Mouse (Mus musculus) adrenal gland, postnatal 36 days (tissue): ENCODE measurements at regions not wholly inside any gene's neighbourhood (a gene's known extent, or its start where the extent isn't known, plus 50 kb on each side); places are given as distances from the start of the nearest gene placed in this dataset.
A peak's percentile ranks its signal among the peaks of the same experiment; 100 is the strongest.

ENCODE experiments used
- DNase-seq, 2 experiments: peaks; one replicate each; pipeline ENCODE4 v3.0.0; 2021; ENCODE audit warnings: mixed read lengths in 1 of 2

- no peak for DNase-seq
These were observed 115.8 kb upstream of the Tab2 start for GRCm38 (mm10) chr10:8071858-8072257.

DNA sequence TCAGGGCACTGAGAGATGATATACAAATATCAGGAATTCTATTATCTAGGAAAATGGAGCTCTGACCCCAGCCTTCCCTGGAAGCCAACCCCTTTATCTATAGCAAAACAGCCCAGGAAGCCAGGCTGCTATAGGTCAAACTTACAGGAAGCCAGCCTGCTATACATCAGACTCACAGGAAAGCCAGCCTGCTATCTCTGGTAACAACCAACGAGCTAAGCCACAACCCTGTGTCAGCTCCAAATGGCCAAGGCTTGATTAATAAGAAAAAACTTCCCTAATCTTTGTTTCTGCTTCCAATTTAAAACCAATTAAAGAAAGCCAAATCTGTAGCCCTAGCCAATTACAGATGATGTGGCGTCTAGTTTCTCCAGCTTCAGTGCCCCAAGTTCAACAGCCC is 114.4 kb upstream of the Tab2 start:
- no peak for DNase-seq

DNA sequence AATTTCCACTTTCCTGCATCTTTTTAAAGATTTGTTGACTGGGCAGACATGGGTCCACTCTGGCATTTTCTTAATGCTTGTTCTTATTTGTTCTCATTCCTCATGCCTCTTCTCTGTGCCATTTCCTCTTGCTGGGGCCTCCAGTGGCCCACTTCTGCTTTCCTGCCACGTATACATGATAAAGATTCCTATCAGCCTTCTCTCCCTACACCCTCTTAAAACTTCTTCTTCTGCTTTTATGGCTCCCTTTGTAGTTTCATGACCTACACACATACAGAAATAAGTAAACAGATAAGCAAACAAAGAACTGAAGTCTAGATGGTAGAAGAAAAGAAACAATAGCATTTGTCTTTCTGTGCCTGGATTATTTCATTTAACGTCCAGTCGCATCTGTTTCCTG is 110.9 kb upstream of the Tab2 start:
- DNase-seq = no peak

GRCm38 (mm10) chr10:8065746-8066145 is 109.7 kb upstream of the Tab2 start:
- DNase-seq = no peak

DNA sequence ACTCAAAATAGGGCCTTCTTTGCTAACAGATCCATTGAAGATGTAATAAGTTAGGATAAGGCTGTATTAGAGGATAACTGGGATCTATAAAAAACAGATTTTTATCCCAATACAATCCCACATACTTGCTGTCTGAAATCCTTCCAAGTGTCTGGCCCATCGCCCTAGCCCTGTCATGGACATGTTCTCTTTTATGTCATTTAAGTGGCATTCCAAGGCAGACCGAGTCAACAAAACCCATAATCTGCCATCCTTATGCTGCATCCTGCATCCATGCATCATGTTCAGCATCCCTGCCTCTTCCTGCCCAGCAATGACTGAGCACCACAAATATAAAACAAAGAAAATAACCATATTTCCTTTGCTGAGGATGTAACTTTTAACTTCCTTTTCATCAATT is 108.3 kb upstream of the Tab2 start:
- no peak for DNase-seq

DNA sequence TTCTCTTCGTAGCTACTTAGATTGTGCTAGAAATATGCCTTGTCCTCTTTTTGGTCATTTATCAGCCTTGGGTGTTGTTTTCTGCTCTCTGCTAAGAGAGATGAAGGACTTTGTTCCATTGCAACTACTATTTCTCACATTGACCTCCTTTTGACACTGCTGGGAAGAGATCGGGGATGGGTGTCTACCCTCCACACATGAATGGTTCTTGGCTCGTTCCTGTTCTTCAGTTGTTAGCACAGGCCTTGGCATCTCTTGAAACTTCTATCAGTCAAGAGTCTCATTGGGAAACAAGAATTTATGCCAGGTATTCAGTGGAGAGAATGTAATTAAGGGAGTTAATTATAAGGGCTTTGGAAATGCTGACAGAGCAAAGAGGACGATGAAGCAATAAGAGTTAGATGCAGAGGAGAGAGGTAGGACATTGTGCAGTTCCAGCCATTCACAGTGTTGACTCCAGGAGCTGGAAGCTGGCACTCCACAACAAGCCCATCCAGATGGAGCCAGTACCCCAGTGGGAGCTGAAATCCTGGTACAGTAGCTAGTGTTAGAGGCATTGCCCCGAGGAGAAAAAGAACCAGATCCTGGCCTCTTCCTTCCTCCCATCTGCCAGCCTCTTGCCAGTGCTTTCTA is 107.5 kb upstream of the Tab2 start:
- DNase-seq = no peak

DNA sequence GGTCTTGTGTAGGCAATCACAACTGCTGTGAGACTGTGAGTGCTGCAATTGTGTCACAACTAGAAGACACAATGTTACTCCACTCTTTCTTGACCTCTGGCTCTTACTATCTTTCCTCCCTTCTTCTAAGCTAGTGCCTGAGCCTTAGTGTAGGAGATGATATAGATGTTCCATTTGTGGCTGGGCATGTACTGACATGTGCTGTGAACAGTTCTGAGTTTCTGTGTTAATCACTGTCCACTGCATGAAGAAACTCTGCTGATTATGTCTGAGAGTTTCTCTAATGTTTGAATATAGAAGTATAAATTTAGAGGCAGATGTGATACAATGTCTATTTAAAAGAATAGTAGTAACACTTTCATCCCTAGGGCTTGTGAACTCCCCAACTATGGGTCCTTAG is 105.0 kb upstream of the Tab2 start:
- DNase-seq = no peak

- no peak for DNase-seq
These were observed 103.7 kb upstream of the Tab2 start for GRCm38 (mm10) chr10:8059769-8060168.

DNA sequence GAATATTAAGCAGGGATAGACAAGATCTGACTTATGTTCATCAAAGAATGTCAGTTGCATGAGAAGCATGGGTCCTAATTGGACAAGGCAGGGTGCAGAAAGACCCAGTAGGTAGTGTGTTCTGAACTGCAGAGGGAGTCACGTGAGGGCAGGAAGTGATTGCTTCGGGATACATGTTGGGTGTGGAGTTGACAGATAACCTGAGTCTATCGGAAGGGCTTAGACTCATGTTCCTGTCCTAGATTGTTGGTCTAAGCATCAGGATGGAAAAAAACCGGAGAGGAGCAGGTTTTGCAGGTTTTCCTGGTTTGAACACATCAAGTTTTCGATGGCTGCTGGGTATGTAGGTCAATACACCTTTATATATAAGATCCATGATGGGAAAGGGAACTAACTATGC is 101.8 kb upstream of the Tab2 start:
- no peak for DNase-seq

DNA sequence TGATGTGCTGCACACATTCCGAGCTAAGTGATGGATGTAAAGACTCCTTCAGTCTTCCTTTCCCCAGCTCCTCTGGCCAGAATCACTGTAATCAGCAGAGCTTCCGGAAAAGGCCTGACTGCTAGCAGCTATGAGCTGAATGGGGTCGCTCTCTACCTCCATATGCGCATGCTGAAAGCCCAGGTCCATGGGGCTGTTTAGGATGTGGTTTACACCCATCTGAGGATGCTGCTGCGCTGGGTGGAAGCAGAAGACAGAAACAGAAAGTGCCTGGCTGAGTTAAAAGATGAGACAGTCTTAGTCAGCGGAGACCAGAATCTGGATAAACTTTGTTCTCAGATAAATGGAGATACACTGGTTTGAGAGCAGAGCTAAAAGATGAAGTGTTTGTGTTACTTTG is 99.3 kb upstream of the Tab2 start:
- no peak for DNase-seq

GRCm38 (mm10) chr10:8043416-8044163 is 87.6 kb upstream of the Tab2 start:
- DNase-seq = no peak

GRCm38 (mm10) chr10:8042306-8042705 is 86.3 kb upstream of the Tab2 start:
- DNase-seq = no peak

- no peak for DNase-seq
These were observed 85.8 kb upstream of the Tab2 start for GRCm38 (mm10) chr10:8041790-8042189.

DNA sequence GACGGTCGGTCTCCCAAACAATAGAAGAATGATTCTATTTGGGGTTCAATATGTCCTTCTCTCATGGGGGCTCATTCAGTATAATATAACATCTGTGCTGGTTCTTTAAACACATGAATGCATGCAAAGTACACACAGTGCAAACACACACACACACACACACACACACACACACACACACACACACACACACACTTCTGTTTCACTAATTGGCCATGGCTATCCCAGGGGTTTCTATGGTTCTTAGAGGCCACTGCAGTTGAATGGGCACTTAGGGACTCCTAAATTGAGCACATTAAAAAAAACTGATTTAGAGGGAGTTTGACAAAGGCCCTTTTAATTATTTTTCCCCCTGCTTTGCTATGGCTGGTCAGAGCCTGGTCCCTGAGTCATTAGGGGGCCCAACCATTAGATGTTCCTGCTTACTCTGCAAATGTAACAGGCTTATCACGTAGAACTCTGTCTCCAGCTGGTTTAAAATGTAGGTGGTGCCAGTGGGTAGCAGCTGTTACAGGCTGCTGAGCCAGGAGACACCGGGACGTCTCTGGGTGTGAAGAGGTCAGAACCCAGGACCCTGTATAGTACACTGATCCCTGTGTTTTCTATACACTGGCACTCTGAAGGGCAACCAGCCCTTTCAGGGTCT is 82.1 kb upstream of the Tab2 start:
- DNase-seq = no peak

DNA sequence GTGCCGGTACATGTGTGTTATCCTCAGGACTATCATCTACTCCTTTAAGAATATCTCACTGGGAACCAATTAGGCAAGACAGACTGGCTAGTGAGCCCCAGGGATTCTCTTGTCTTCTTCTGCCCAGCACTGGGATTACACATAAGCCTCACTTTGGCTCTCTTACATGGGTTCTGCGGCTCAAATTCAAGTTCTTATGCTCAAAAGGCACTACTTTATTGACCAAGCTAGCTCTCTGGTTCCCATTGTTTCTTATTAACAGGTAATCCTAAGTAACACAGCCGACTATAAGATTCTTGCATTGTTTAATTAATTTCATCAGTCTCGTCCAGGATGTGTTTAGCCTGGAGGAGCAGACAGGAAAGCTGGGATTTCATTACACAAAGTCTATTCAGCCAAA is 80.3 kb upstream of the Tab2 start:
- DNase-seq = no peak

DNA sequence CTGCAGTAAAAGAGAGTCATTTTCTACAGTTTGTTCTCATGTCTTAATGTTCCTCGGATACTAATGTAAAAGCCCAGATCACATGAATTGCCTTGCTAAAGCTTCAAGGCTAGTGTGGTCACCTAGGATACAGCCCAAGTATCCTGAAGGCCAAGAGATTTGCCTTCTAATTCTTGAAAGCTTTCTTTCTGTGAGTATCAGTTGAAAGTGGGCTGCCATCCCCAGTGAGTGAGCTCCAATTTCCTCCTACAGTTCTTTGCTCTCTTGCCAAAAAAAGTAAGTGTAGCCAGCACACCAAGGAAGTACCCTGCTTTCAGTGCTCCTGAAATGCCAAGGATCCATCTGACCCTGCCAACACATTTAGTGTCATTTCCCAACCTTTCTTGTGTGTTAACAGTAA is 79.3 kb upstream of the Tab2 start:
- peak in 1 of 2 experiments; percentile 2 for DNase-seq

GRCm38 (mm10) chr10:8032203-8032602 is 76.2 kb upstream of the Tab2 start:
- DNase-seq = no peak

DNA sequence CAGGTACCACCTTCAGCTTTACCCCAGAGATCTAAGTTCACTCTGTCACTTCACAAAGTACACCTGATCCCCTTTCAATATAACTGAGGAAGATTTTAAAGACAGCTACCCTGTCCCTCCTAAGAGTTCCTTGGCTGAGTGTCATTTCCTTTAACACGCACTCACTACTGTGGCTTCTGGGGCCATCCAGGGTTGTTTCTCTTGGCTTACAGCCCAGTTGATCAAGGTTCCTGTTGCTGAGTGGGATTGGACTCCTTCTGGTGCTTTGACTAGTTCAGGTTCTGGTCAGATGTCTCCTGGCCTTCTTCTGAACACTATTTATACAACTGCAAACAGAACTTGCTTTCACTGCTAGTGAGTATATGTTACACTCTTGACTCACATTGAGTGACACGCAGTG is 72.8 kb upstream of the Tab2 start:
- DNase-seq = peak; percentile 40 to 47

DNA sequence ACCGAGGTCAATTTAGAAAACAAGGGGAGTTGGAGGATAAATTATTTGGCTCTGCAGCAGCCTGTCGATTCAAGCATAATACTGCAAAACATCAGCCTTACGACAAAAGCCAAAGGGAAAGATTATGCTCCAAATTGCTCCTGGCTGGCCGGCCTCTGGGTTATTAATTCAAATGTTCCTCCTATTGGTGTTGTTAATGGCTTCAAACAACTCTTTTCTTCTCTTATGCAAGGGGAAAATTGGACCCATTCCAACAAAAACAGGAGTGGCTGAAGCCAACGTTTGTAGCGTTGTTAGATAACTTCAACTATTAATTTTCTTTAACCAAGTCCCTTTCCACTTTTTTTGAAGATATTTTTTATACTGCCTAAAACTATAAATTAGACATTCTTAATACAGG is 71.0 kb upstream of the Tab2 start:
- peak; percentile 2 to 16 for DNase-seq

DNA sequence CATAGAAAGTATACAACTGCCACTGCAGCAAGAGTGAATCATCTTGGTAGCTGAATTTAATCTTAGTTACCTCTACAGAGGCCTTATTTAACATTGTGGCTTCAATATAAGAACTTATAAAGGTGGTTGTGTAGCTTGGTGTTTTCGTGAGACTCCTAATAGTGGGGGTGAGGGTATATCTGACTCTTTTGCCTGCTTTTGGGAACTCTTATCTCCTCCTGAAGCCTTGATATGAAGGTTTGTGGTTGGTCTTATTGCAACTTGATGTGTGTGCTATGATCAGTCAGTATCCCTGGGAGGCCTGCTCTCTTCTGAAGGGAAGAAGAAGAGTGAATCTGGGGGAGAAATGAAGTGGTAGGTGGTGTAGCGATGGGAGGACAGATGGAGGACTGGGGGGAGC is 67.7 kb upstream of the Tab2 start:
- DNase-seq = no peak

DNA sequence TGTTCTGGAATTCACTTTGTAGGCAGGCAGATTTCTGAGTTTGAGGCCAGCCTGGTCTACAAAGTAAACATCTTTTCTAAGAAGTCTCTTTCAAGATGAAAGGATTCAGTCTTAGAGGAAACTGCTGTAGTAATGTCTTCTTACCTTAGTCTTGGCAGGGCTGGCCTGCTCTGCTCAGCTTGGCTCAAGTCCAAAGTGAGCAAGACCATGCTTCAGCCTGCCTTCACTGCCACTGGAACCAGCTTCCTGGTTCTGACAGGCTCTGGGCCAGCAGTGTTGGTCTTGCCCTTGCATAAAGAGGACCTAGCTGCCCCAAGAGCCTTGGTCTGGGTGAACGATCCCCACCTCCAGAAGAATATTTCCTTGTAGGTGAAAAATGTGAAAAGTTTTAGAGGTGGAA is 65.9 kb upstream of the Tab2 start:
- no peak for DNase-seq

DNA sequence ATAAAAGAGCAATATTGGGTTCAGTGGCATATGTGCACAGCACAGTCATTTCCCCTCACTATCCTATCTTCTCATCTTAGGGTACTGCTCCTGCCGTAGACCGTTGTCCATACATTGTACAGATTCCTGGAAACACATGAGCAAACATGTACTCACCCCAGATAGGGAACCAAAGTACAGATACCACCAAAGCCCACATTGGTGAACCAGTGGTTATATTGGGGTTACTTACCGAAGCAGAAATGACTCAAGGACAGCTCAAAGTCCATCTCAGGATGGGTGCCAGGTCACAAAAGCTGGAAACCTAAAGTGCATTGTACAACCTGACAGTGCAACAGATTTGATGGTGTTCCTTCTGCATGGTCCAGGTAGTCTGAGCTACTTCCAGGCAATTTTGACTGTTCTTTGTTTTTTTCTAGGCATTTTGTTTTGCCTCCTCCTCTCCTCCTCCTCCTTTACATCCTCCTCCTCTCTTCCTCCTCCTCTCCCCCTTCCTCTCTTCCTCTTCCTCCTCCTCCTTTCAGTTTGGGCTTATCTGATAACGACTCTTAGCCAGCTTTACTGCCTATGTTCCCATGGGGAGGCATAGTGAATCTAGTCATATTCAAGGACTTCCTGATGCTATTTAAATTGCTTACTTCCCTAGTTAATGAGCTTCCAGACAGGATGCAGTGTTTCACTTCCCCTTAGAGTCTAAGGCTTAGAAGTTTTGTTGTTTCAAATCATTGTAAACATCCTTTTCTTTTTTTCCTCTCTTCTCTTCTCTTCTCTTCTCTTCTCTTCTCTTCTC is 65.1 kb upstream of the Tab2 start:
- no peak for DNase-seq

DNA sequence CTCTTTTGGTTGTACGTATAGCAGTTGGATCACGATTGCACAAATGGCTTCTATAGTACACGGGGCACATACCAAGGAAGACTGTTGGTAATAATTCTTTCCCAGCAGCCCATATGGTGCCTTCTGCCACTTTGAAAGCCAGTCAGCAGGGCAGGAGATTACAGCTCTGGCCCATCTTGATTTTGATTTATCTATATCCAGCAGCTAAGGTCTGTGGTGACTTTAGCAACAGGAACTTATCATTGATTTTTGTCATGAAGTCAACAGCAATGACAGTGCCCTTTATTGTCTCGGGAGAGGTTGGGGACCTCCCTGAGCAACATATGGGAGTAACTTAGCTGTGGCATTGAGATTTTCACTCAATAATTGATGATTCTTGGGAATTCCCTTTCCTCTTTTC is 64.1 kb upstream of the Tab2 start:
- DNase-seq = no peak
